Mouse (Mus musculus) retina, embryonic 14.5 days (tissue): ENCODE data around the gene Olfr74.
"Not testable (repeated sequence)": the region's sequence is repeated elsewhere in the genome, so short reads cannot be mapped to it uniquely, and the experiment has no call there.

Experiments
- DNase-seq: peaks from one replicate; pipeline ENCODE4 v3.0.0-alpha.2; 2015; ENCODE audit warnings: low spot score

The Olfr74 gene

DNA sequence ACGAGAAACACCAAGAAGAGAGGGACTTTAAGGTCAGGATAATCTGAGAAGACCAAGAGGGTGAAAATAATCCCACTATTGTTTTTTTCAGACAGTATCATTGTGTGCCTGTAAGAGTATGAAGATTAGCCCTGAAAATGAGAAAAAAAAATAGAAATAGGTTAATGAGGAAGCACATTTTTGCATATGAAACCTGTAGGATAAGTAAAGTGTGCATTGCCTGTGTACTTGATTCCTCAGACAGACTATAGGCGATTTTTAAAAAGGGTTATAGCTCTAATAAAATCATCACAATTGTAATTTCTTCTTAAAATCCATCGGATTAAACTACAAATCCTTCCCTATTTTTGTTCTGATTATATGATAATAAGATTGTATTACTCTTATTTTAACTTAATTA lies at the start of gene Olfr74:
Gene Olfr74, minus strand, starts transcription at position 101 of the 400 bp plus-strand sequence.
- no peak for DNase-seq

DNA sequence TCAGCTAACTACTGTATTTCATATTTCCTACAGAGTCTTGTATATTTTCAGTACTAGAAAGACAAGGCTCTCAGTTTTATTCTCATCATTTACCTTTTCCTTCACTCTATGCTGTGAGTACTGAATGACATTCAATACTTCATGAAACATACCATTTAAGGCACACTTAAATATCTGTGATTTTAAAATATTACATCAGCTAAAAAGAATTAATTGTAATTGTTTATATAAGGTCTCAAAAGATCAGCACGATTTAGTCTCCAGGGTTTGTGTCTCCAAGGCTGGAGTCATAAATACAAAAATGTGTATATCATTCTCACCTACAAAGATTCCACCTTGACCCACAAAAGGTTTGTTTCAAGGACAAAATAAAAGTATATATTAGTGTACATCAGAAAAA lies 48.0 kb upstream of the Olfr74 start, which contains the start of gene Olfr1161:
Gene Olfr1161, plus strand, starts transcription at position 301 of the 400 bp plus-strand sequence.
- DNase-seq = not testable (repeated sequence)

DNA sequence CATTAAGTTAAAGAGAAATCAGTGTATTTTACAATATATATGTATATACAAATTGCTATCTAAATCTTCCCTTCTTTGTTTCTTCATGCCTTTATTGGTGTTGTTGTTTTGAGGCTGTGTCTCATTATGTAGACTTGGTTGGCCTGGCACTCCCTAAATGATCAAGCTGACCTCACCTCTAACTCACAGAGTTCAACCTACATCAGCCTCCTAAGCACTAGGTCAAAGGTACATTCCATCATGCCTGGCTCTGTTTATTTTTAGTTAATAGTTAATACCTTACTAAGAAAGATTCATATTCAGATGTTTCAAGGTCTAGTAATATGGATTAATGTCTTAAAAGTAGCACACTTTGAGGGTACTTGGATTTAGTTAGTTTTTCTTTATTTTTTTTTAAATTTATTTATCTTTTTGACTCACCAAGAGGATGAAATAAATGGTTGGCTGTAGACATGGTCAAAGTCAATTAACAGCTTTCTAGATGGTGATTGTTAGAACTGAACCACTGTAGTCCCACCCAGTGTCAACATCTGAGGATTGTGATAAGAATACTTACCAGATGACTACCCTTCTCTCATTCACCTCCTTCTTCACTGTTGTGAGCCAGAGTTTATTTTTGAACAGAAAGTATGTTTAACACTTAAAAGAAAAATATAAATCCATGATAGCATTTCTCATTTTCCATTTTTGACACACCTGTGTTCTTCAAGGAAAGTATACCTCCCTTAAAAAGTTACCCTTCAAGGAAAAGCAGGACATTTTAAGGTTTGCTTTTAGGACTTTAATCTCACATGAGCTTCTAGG lies 33.3 kb upstream of the Olfr74 start, which contains the start of gene Olfr1160:
Gene Olfr1160, minus strand, starts transcription at position 754 of the 804 bp plus-strand sequence.
- no peak for DNase-seq

DNA sequence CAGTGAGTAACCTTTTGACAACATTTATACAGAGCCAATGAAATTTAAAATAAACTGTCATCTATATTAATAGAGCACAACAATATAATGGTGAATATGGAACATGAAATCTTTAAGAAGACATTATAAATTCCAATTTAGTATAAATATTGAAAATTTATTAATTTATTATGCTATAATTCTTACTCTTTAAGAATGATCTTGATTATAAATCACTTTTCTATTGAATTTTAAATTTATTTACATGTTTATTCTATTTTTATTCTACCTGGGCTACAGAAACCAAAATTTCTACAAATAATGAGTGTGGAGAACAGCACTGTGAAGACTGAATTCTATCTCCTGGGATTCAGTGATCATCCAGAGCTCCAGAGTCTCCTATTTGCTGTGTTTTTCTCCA lies 15.3 kb upstream of the Olfr74 start, which contains the start of gene Olfr1158:
Gene Olfr1158, plus strand, starts transcription at position 301 of the 400 bp plus-strand sequence.
- DNase-seq = no peak

DNA sequence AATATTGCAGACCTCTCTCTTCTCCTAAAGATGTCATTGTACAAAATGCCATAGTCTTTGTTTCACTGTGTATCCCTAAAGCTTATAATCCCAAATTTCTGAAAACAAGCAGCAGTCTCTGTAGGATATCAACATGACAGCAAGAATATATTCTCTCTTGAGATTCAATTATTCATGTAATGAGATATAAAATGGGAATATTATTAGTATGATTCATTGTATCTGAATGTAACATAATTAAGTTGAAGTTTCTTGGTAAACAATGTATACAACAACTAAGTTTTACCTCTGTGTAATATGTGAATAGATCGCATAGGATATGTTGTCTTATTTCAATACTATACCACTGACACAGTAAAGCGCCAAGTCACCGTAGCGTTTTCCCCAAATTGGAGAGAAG lies 6.3 kb downstream of the Olfr74 start, which contains the start of gene Olfr1157:
Gene Olfr1157, minus strand, starts transcription at position 101 of the 400 bp plus-strand sequence.
- no peak for DNase-seq

DNA sequence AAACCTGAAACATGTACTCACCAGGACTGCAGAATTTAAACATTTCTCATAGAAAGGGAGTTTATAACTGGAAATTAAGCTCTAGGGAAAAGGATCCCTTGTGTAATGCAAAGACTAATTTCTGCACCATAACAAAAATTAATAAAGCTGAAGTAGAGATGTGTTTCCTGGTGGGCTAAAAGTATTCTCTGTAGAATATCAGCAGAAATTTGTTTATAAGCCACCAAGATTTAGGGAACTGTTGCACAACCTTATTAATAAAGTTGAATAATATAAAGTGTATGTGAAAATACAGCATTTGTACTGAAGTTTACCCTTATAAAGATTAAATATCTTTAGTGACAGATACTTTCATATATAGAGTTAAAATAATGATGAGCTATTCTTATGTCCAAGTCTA lies 21.5 kb downstream of the Olfr74 start, which contains the start of gene Olfr1156:
Gene Olfr1156, minus strand, starts transcription at position 101 of the 400 bp plus-strand sequence.
- no peak for DNase-seq

DNA sequence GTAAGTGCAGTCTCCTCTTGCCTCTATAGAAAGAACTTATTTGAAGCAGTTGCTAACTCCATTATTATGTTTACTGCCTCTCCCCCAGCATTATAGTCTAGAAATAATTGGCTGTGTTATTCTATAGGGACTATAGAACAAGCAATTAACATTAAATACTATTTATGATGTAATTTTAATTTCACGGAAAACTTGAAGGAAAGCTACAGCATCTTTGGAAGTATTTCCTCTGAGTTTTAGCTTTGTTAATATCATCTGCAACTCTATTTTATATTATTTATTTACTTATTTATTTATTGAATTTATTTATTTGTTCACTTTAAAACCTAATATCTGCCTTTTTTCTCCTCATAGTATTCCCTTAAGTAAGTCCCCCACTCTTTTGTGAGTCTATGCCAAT lies 29.4 kb downstream of the Olfr74 start, which contains the start of gene Olfr1155:
Gene Olfr1155, minus strand, starts transcription at position 101 of the 400 bp plus-strand sequence.
- no peak for DNase-seq
